Mouse (Mus musculus): ENCODE measurements around the gene Polr3g.

- TF ChIP-seq CTCF (IDR thresholded peaks at IDR 0.05; ENCODE audit: low read depth, low read length) (no peak), GATA1 (IDR thresholded peaks at IDR 0.05; ENCODE audit: borderline replicate concordance, low read length) (no peak)
Observed at GRCm38 (mm10) chr13:81642491-81643149, 68.2 kb downstream of the Polr3g start.
